Mouse (Mus musculus) brain, embryonic 14.5 days (tissue): ENCODE data around the gene Adrm1.

Experiments
- CTCF ChIP-seq: fragments of 200-500 bp; IDR thresholded peaks from 2 replicates; pipeline ENCODE4 v1.5.1; 2012; ENCODE audit warnings: inconsistent platforms, mild to moderate bottlenecking, moderate library complexity, borderline replicate concordance; ENCODE audit not compliant: insufficient read depth, insufficient read length; ENCODE audit errors: extremely low read depth
- POLR2A ChIP-seq: fragments of 200-500 bp; IDR thresholded peaks from 2 replicates; pipeline ENCODE4 v1.6.1; 2012; ENCODE audit warnings: mild to moderate bottlenecking, inconsistent platforms, borderline replicate concordance; ENCODE audit not compliant: poor library complexity, insufficient read depth, insufficient read length, severe bottlenecking; ENCODE audit errors: extremely low read depth

DNA sequence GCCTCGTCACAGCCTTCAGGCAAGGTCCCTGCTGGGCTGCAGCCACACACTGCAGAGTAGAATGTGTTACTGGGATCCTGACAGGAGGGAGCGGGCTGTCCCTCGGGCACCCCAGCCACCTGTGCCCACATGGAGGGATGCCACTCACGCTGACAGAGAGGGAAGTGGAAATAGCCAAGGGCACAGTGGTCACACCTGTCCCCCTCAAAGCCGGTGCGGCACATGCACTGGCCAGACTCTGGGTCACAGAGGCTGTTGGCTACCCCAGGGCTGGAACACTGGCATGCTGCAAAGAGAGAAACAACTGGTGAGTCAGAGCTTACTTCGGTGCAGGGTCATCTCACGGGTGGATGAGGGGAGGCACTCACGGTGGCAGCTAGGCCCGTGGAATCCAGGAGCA is 27.5 kb downstream of the Adrm1 start:
- no peak for TF ChIP-seq CTCF
- TF ChIP-seq POLR2A: no peak
